Mouse (Mus musculus): ENCODE measurements at regions not wholly inside any gene's neighbourhood (a gene's known extent, or its start where the extent isn't known, plus 50 kb on each side); places are given as distances from the start of the nearest gene placed in this dataset.

- DNase-seq (ENCODE audit: inconsistent ontology term) = no peak
Measured at GRCm38 (mm10) chr9:26575990-26576389, 157.5 kb upstream of the B3gat1 start.

GRCm38 (mm10) chr9:26601979-26602378, 131.5 kb upstream of the B3gat1 start:
- no peak for DNase-seq (ENCODE audit: inconsistent ontology term)

DNA sequence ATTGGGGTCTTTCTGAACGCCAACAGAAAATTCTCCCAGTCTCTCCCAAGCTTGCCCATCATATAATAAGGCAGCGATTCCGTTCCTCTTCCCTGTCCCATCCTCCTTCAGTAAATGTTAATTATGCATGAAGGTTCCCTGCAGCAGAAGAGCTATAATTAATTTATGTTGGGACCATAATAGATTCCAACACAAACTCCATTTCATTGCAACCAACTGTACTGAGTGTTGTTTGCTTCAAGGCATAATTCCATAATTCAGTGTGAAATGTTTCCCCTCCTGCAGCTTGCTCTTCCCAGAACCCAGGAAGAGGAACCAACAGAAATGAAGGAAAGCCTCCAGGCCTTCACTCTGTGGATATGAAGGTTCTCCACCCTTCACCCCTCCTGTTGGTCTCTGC, 129.0 kb upstream of the B3gat1 start:
- no peak for DNase-seq (ENCODE audit: inconsistent ontology term)

DNA sequence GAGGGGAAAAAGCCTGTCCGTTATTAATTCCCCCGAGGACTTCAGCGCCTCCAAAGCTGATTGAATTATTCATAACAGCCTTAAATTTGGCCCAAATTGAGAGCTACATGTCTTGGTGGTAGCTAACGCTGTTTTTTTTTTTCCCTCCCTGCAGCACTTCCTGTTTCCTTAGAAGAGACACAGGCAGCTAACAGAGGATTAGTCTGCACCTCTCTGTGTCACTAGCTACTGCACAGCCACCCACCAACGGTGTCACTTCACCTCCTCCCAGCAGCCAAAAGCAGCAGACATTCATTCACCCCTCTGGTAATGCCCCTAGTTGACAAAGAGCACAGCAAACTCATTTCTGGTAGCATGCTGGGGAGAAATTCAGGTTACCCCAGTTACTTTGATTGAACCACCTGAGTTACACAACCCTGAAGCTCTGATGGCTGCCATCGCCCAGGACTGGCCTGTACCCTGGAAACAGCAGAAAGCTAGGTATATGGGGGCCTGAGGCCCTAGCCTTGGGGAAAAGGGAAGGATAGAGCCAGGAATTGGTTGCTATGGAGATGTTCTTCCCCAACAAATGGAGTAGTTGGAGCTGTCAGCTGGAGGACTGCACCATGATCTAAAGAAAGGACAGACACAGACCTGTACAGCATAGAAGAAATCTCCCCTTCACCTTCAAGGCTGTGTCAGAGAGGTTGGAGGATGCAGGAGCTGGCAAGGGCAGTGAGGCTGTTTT, 121.7 kb upstream of the B3gat1 start:
- DNase-seq (ENCODE audit: inconsistent ontology term) = no peak

GRCm38 (mm10) chr9:26622840-26623448, 110.6 kb upstream of the B3gat1 start:
- no peak for DNase-seq (ENCODE audit: inconsistent ontology term)

DNA sequence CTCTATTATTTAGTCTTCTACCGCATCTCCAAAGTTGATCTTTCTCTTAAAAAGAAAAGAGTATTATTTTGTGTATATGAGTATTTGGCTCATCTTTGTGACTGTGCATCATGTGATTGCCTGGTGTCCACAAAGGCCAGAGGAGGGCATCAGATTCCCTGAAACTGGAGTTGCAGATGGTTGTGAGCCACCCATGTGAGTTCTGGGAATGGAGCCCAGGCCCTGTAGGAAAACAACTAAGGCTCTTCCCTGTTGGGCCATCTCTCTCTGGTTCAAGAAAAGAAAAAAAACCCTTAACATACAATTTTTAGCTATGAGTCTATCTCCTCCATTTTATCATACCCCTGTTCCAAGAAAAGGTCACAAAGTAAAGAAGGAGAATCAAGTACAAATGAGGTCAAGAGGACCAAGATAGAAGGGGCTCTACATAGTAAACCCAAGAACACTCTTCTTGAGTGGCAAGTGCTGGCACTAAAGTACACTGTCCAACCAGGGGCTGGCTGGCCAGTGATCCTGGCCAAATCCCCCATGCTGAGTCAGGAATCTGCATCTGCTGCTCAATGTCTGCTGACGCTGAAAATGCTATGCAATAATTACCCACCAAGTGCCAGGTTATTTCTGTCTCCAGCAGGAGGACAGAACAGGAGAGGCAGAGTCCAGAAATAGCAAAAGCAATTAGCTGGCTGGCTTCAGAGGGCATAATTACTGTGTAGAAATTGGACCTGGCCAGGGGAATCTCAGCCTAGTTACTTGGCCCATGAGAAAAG, 108.2 kb upstream of the B3gat1 start:
- DNase-seq (ENCODE audit: inconsistent ontology term) = peak; percentile 85

DNA sequence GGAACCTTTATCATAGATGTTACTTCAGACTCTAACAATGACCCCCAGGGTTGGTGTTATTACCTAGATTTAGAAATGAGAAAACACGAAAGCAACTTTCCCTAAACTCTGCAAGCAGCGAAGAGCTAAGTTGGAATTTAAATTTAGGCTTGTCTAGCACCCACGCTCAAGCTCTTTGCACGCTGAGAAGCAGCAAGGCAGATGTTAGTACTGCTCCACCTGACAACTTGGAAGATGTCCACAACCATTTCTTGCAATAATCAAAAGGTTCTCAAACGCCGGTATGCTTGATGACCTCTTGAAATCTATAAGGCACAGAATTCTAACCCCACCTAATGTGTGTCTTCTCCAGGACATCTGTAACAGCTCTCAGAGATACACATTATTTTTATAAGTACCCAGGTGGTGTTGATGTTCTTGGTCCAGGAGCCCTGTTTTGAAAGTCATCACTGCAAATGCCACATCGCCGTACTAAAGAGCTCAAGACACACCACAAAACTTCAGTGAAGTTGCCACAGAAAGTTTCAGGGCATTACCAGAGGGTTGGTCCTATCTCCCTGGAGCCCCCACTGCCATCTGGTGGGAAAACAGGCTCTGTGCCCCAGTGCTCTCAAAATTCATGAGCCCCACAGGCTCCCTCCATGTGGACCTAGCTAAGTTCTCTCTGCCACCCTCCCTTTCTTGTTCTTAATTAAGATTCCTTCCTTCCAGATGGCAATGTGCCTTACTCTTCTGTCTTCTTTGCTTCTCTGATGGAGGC, 100.5 kb upstream of the B3gat1 start:
- no peak for DNase-seq (ENCODE audit: inconsistent ontology term)

DNA sequence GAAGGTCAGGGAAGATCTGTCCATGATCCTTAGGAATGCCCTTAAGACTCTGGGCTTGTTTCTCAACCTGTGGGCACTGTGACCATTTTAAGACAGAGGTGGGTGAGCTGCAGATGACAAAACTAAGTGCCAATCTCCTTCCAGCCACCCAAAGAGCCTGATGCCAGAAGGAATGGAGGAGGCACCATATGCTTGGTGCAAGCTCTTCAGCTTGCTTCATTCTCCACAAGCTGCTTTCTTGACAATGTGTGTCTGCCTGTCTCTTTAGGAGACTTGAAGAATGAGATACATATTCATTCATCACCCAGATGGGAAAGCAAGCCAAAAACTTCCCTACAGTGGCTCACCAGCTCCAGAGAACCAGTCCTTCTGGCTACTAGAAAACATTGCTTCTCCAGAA, 98.3 kb upstream of the B3gat1 start:
- DNase-seq (ENCODE audit: inconsistent ontology term) = no peak

DNA sequence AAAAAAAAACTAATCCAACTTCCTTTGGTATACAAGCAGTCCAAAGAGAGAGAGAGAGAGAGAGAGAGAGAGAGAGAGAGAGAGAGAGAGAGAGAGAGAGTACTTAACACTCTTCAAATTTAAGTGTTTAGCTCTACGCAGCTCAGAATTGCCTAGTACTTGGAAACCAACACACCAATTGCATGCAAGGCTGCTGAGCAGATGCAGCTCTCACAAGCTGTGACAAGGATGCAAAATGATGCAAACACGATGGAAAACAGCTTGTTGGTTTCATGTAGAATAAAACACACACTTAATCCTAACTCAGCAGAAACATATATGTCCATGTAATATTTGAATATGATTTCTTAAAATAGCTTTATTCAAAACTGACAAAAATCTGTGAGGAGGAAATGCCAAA, 94.9 kb upstream of the B3gat1 start:
- DNase-seq (ENCODE audit: inconsistent ontology term) = no peak

- DNase-seq (ENCODE audit: inconsistent ontology term) = no peak
Measured at GRCm38 (mm10) chr9:26642302-26642701, 91.2 kb upstream of the B3gat1 start.

GRCm38 (mm10) chr9:26642831-26643230, 90.7 kb upstream of the B3gat1 start:
- DNase-seq (ENCODE audit: inconsistent ontology term) = no peak

GRCm38 (mm10) chr9:26649506-26649905, 84.0 kb upstream of the B3gat1 start:
- DNase-seq (ENCODE audit: inconsistent ontology term) = no peak

GRCm38 (mm10) chr9:26652920-26653319, 80.6 kb upstream of the B3gat1 start:
- DNase-seq (ENCODE audit: inconsistent ontology term) = no peak

GRCm38 (mm10) chr9:26659366-26659765, 74.2 kb upstream of the B3gat1 start:
- DNase-seq (ENCODE audit: inconsistent ontology term) = no peak

- DNase-seq (ENCODE audit: inconsistent ontology term) = no peak
Measured at GRCm38 (mm10) chr9:26663544-26663943, 70.0 kb upstream of the B3gat1 start.

DNA sequence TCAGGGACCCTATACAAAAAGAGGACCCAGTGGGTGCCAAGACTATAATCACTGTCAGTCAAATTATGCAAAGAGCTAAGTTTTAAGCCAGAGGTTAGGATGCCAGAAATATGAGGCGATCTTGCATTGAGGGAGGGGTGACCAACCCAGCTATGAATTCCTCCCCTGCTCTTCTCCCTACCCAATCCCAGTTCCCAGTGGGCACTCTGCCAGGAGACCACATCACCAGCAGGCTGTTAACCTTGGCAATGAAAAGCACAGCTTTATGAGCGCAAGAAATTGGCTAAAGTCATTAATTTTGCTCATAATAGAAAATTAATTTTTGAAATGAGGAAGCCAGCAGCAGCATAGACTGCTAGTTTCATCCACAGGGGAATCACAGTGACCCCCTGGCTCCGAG, 65.7 kb upstream of the B3gat1 start:
- DNase-seq (ENCODE audit: inconsistent ontology term) = peak; percentile 38

DNA sequence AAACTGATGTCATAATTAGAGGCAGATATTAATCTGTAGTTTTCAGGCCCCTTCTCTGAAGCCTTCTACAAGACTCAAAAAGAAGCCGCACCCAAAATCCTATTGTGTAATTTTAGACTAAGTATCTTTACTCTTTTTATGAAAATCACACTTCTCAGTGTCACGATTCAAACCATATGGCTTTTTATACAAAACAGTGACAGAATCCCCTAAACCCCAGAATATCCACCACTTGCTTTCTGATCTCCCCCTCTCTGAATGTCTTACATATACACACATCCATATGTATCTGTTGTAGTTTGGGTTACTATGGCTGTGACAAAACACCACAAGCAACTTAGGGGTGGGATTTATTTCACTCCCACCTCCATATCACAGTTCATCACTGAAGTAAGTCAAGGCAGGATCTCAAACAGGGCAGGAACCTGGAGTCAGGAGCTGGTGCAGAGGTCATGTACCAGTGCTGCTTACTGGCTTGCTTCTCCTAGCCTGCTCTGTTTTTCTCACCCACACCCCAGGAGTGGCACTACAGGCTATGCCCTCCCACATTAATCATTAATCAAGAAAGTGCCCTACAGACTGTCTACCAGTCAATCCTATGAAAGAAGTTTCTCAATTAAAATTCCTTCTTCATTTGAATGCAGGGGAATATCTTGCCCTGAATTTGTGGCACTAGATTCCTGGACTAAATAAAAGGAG, 59.3 kb upstream of the B3gat1 start:
- DNase-seq (ENCODE audit: inconsistent ontology term) = no peak

DNA sequence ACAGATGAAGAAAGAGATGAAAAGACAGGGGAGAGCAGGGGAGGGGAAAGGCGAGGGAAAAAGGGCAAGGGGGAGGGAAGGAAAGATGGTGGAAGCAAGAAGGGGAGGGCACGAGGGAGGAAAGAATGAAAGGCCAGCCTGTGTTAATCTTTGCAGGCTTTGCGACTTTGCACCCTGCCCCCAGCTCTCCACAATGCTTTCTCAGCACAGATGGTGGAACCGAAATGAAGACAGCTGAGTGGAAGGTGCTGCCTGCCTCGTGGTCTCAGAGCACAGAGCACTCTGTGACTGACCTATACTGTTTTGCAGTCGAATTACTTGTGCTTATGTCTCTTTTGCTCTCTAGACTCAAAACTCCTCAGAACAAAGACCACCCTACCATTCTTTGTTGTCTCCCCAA, 55.2 kb upstream of the B3gat1 start:
- DNase-seq (ENCODE audit: inconsistent ontology term) = no peak

GRCm38 (mm10) chr9:26681516-26681915, 52.0 kb upstream of the B3gat1 start:
- DNase-seq (ENCODE audit: inconsistent ontology term) = peak; percentile 90
